Mouse (Mus musculus) ES-Bruce4 (cell line): ENCODE measurements around the gene Nexn. TPM values are rescaled to one million over a fixed set of nuclear protein-coding genes. Genes with fewer than 3 reads are reported as not detected.
A peak's percentile ranks its signal among the peaks of the same experiment; 100 is the strongest.

ENCODE experiments used
- H3K27ac ChIP-seq: 2 replicates; pipeline ENCODE4 v1.5.1; 2012; ENCODE audit warnings: low read length, inconsistent platforms; ENCODE audit not compliant: insufficient read depth
- H3K27me3 ChIP-seq: 2 replicates; pipeline ENCODE4 v1.6.1; 2012; ENCODE audit warnings: mild to moderate bottlenecking, low read length, inconsistent platforms; ENCODE audit not compliant: control insufficient read depth, poor library complexity, insufficient read depth, severe bottlenecking
- H3K36me3 ChIP-seq: 2 replicates; pipeline ENCODE4 v1.6.1; 2012; ENCODE audit warnings: inconsistent platforms, mild to moderate bottlenecking, low read length, moderate library complexity; ENCODE audit not compliant: control insufficient read depth, poor library complexity, insufficient read depth, severe bottlenecking
- H3K4me1 ChIP-seq: one replicate; pipeline ENCODE4 v1.8.1; 2011; ENCODE audit warnings: low read length; ENCODE audit not compliant: control insufficient read depth, insufficient read depth
- H3K4me3 ChIP-seq: 2 replicates; pipeline ENCODE4 v1.5.1; 2011; ENCODE audit warnings: low read depth, mild to moderate bottlenecking, low read length
- H3K9ac ChIP-seq: 2 replicates; pipeline ENCODE4 v1.6.1; 2012; ENCODE audit warnings: low read depth, mild to moderate bottlenecking, inconsistent platforms; ENCODE audit not compliant: poor library complexity, severe bottlenecking
- H3K9me3 ChIP-seq: replicated peaks from 2 replicates; pipeline ENCODE4 v1.6.1; 2012; ENCODE audit warnings: mild to moderate bottlenecking, low read length, inconsistent platforms; ENCODE audit not compliant: control insufficient read depth, poor library complexity, insufficient read depth, severe bottlenecking
- CTCF ChIP-seq: IDR thresholded peaks from one replicate; pipeline ENCODE4 v1.8.1; 2011; ENCODE audit warnings: low read depth, low read length
- EP300 ChIP-seq: IDR thresholded peaks from 2 replicates; pipeline ENCODE4 v1.6.1; 2011; ENCODE audit warnings: low read depth, low read length; ENCODE audit not compliant: insufficient read depth
- POLR2A ChIP-seq: IDR thresholded peaks from one replicate; pipeline ENCODE4 v1.8.1; 2011; ENCODE audit warnings: low read length; ENCODE audit not compliant: insufficient read depth
- polyA plus RNA-seq: library from polyadenylated mRNA; stranded (reverse); fragments of >200 nt; gene quantifications from 2 replicates; pipeline ENCODE4 v1.2.4, GENCODE M21; 2011; ENCODE audit warnings: low read depth; ENCODE audit not compliant: missing spikeins, insufficient read depth, insufficient read length

Nexn gene
- polyA plus RNA-seq, 1 experiment: 19.6 TPM

GRCm38 (mm10) chr3:152238836-152239235, 27.3 kb downstream of the Nexn start:
- Histone ChIP-seq H3K9ac (no peak overlapping the region), H3K9me3 (no peaks in the 10 kb centered on the region), H3K36me3 (peaks cover 32% of the 10 kb centered on the region), H3K4me1 (no peaks in the 10 kb centered on the region), H3K4me3 (no peak overlapping the region), H3K27me3 (no peaks in the 10 kb centered on the region), H3K27ac (no peak overlapping the region)
- TF ChIP-seq CTCF (no peak), POLR2A (no peak), EP300 (no peak)

- Histone ChIP-seq H3K4me3 (no peak overlapping the region), H3K9me3 (no peaks in the 10 kb centered on the region), H3K9ac (no peak overlapping the region), H3K36me3 (peaks cover 51% of the 10 kb centered on the region), H3K27me3 (no peaks in the 10 kb centered on the region), H3K27ac (no peak overlapping the region), H3K4me1 (no peaks in the 10 kb centered on the region)
- no peak for TF ChIP-seq POLR2A
- TF ChIP-seq CTCF: no peak
- no peak for TF ChIP-seq EP300
Observed at GRCm38 (mm10) chr3:152235805-152236204, 30.3 kb downstream of the Nexn start.

- Histone ChIP-seq H3K4me3 (no peak overlapping the region), H3K36me3 (peaks cover 51% of the 10 kb centered on the region)
- TF ChIP-seq POLR2A (no peak), CTCF (no peak), EP300 (no peak)
Observed at GRCm38 (mm10) chr3:152235238-152235637, 30.9 kb downstream of the Nexn start.

DNA sequence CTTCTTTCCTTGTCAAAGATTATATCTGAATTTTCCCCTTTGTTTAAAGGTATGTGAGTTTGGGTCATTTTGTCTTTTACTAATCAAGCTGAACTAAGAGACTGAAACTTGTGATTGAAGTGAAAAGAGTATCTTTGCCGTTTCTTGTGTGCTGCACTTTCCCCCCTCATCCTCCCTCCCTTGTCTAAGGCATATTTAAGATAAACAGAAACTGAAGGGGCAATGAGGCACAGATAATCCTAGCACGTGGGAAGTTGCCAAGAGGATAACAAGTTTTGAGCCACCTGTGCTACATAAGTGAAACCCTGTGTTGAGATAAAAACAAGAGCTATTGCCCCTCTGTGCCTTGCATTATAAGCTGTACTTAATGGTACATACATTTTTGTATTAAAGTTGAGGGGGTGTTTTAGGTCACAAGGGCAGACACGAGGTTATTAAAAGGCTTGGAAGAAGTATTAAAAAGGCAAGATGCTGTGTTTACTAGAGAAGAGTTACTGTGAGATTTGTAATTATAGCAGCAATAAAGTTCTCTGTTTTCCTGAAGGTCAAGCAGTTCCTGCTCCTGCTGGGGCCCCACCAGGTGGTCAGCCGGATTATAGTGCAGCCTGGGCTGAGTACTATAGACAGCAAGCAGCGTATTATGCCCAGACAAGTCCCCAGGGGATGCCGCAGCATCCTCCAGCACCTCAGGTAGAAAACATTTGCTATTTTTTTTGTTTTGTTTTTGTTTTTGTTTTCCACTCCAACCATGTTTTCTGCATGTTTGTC, 34.6 kb downstream of the Nexn start:
- H3K4me1 ChIP-seq: no peaks in the 10 kb centered on the region
- peaks cover 67% of the 10 kb centered on the region for H3K36me3 ChIP-seq
- H3K9me3 ChIP-seq: no peaks in the 10 kb centered on the region
- no peaks in the 10 kb centered on the region for H3K27me3 ChIP-seq
- H3K4me3 ChIP-seq: no peak overlapping the region
- TF ChIP-seq CTCF (no peak), POLR2A (no peak), EP300 (peak; percentile 87)
- H3K9ac ChIP-seq: 0 out of 2 replicates have a peak overlapping the region, but pooled peaks have one; percentile 45
- peak overlapping the region; percentile 99 for H3K27ac ChIP-seq

More at GRCm38 (mm10) chr3:152235238-152235637, 30.9 kb downstream of the Nexn start:
- Histone ChIP-seq H3K27ac (no peak overlapping the region), H3K27me3 (no peaks in the 10 kb centered on the region), H3K4me1 (no peaks in the 10 kb centered on the region), H3K9me3 (no peaks in the 10 kb centered on the region), H3K9ac (no peak overlapping the region)

DNA sequence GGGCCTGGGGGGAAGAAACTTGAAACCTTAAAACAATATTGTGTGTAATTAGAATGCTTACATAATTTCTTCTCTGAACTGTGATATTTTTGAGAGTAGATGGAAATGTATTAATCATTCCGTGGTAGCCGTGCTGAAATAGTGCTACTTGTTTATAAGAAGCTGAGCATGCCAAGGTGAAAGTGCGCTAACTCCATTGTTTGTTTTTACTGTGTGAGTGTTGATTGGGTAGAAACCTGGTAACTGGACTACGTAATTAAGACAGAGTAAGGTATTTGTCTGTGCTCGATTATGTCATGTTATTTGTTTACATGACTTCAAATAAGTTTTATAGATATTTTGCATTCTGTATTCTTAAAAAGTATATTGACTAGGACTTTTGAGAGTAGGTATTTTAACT, 36.9 kb downstream of the Nexn start:
- Histone ChIP-seq H3K9ac (no peak overlapping the region), H3K4me1 (no peaks in the 10 kb centered on the region), H3K9me3 (no peaks in the 10 kb centered on the region), H3K27me3 (no peaks in the 10 kb centered on the region), H3K36me3 (peaks cover 73% of the 10 kb centered on the region), H3K27ac (peak overlapping the region; percentile 48; the same call in 1 of the 2 replicates), H3K4me3 (no peak overlapping the region)
- TF ChIP-seq EP300 (no peak), POLR2A (no peak), CTCF (no peak)

DNA sequence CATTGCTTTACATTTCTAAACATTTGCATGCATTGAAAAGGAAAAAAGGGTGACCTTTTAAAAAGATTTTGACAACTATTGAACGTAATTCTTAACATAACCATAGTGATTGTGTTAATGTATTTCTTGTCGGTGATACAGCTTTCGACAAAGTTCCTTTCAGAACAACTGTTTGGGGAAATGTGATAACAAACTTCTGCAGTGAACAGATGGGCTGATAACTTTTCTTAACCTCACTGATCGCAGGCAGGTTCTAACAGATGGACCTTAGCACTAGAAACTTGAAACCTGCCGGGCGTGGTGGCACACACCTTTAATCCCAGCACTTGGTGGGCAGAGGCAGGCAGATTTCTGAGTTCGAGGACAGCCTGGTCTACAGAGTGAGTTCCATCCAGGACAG, 37.3 kb downstream of the Nexn start:
- H3K9ac ChIP-seq: no peak overlapping the region
- H3K36me3 ChIP-seq: peaks cover 73% of the 10 kb centered on the region
- no peaks in the 10 kb centered on the region for H3K9me3 ChIP-seq
- no peaks in the 10 kb centered on the region for H3K4me1 ChIP-seq
- no peak overlapping the region for H3K4me3 ChIP-seq
- TF ChIP-seq CTCF: no peak
- no peak for TF ChIP-seq EP300
- TF ChIP-seq POLR2A: no peak
- H3K27me3 ChIP-seq: no peaks in the 10 kb centered on the region
- peak overlapping the region; percentile 48; the same call in 1 of the 2 replicates for H3K27ac ChIP-seq
